In genomic region chr1:187137426-187137825, GRCm38 (mm10) we compare ENCODE assay signal across 8 mouse cellular contexts.
DNase-seq lines count a peak whose midpoint lies in the region; ATAC-seq lines count a peak whose summit lies in the region.

No protein-coding gene starts in this region.

- H3K27me3 ChIP-seq in liver, embryonic 12.5 days (replicated peaks) = no peaks in the 10 kb centered on the region
- H3K27me3 ChIP-seq in midbrain, embryonic 10.5 days (ENCODE audit: low read depth, poor library complexity, severe bottlenecking) = no peaks in the 10 kb centered on the region

- no peak overlapping the region for H3K4me2 ChIP-seq in liver, embryonic 12.5 days

- no peak overlapping the region for H3K27ac ChIP-seq in liver, embryonic 12.5 days
- no peak overlapping the region for H3K27ac ChIP-seq in midbrain, embryonic 10.5 days (replicated peaks)

- H3K4me1 ChIP-seq in liver, embryonic 12.5 days = no peaks in the 10 kb centered on the region
- H3K4me1 ChIP-seq in midbrain, embryonic 10.5 days = peaks cover 10% of the 10 kb centered on the region

- WGBS in liver, embryonic 12.5 days (ENCODE audit: insufficient replicate concordance) = 29% methylated on average over 6 of the region's 6 CpGs
- 46% methylated on average over 6 of the region's 6 CpGs for WGBS in midbrain, embryonic 10.5 days

- no peak overlapping the region for H3K4me3 ChIP-seq in liver, embryonic 12.5 days
- no peak overlapping the region for H3K4me3 ChIP-seq in midbrain, embryonic 10.5 days

- H3K9me3 ChIP-seq in liver, embryonic 12.5 days (replicated peaks) = no peaks in the 10 kb centered on the region
- no peaks in the 10 kb centered on the region for H3K9me3 ChIP-seq in midbrain, embryonic 10.5 days (replicated peaks)

- peak; percentile 40 for DNase-seq in liver
- DNase-seq in heart, postnatal 4 days = peak; percentile 62
- DNase-seq in layer of hippocampus, adult 9-11 months = peak; percentile 57
- peak; percentile 52 for DNase-seq in midbrain, embryonic 10.5 days (ENCODE audit: low spot score)
- no peak for DNase-seq in spleen, postnatal 14 days (ENCODE audit: low spot score in 2 of 2)

- H3K9ac ChIP-seq in liver, embryonic 12.5 days = no peak overlapping the region

- H3K36me3 ChIP-seq in liver, embryonic 12.5 days = no peaks in the 10 kb centered on the region
- no peaks in the 10 kb centered on the region for H3K36me3 ChIP-seq in midbrain, embryonic 10.5 days

- ATAC-seq in liver, embryonic 12.5 days = no peak
- ATAC-seq in activated CD4-positive, CD25-positive, alpha-beta regulatory T cell, adult 4 months = peak; percentile 43
- peak; percentile 92 for ATAC-seq in common myeloid progenitor, adult 5-6 weeks (replicated peaks; ENCODE audit: low read depth, poor library complexity, severe bottlenecking)

Comparison
In these comparisons a context has a peak if more than half of its experiments do, and no peak if none do; other contexts are left out.
1. DNase-seq: peak in liver (single experiment), heart, postnatal 4 days (single experiment), layer of hippocampus, adult 9-11 months (single experiment) and midbrain, embryonic 10.5 days (single experiment); none in spleen, postnatal 14 days (0 of 2).